Mouse (Mus musculus) cerebellum, adult 11 months (tissue): ENCODE results near the gene Adgre1.
"Not testable (repeated sequence)": the region's sequence is repeated elsewhere in the genome, so short reads cannot be mapped to it uniquely, and the experiment has no call there.

Source experiments
- DNase-seq: peaks from one replicate; pipeline ENCODE4 v3.0.0; 2022

Adgre1 gene

DNA sequence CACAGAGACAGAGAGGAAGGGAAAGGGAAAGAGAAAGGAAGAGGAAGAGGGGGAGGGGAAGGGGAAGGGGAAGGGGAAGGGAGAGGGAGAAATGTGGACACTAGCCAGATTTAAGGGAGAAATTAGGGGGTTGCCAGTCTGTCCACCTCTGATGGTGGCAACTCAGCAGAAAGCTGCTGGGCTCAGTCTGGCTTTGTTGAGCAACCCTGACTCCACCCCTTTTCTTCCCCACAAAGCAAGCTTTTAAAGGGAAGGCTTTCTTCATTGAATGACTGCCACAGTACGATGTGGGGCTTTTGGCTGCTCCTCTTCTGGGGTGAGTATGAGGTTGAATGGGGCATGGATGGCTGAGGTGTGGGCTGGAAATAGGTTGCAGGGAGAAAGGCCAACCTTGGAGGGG is at the start of gene Adgre1:
TSS of gene Adgre1 (plus strand) at position 251 of the 400 bp plus-strand sequence.
- no peak for DNase-seq

DNA sequence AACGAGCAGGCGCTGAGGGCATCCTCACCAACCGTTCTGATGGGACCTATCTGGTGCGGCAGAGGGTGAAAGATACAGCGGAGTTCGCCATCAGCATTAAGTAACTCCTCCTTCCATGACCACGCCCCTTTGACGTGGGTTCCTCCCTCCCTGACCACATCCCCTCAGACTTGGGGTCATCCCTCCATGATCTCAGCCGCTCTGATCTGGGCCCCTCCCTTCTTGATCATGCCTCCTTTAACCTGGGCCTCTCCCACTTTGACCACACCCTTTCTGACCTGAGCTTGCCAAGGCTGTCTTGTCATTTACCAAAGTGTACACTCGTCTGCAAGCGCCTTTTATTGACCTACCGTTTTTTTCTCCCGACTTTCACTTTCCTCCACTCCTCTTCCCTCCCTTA is 46.7 kb upstream of the Adgre1 start:
- DNase-seq: no peak

DNA sequence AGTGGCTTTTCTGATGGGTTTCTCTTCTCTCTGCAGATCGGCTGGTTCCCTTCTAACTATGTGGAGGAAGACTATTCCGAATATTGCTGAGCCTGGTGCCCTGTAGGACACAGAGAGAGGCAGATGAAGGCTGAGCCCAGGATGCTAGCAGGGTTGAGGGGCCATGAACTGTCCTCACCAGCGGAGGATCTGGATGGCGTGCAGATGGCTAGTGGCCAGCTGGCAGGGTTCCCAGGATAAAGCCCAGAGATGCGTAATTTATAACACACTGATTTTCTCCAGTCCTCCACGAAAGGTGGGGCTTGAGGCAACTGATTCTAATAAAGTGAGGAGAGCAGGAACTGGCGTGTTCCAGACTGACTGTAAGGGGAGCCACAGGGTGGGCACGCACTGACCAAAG is 30.9 kb upstream of the Adgre1 start:
- no peak for DNase-seq

DNA sequence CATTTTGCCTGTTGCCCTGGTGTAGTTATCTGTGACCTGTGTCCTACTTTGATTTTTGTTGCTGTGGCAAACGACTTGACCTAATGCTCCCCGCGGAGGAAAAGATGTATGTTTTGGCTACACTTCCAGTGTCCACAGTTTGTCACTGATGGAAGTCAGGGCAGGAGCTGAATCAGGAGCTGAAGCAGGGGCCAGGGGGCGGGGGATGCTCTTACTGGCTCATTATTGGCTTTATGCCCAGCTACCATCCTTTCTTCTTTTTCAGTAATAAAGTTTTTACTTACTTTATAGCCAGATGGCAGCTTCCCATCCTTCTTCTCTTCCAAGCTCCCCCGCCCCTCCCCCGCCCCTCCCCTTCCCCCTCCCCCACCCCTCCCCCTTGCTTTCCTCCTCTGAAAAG is 29.5 kb upstream of the Adgre1 start:
- no peak for DNase-seq

DNA sequence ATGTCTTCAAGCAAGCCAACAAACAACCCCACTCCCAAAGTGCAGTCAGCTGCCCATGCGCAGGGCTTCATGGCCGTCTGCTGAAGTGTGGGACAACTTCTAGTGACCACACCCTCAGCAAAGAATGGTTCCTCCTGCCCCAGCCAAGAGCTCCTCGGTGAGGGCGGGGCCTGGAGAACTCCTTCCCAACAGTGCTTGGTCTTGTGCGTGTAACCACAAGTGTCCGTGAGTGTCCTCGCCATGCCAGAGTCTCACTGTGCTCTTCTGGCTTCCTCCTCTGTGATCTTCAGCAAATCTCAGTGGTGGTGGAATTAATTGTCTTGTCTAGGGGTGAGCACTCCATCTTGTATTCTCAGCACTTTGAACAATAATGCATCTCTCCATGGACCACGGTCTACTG is 27.5 kb upstream of the Adgre1 start:
- DNase-seq: no peak

DNA sequence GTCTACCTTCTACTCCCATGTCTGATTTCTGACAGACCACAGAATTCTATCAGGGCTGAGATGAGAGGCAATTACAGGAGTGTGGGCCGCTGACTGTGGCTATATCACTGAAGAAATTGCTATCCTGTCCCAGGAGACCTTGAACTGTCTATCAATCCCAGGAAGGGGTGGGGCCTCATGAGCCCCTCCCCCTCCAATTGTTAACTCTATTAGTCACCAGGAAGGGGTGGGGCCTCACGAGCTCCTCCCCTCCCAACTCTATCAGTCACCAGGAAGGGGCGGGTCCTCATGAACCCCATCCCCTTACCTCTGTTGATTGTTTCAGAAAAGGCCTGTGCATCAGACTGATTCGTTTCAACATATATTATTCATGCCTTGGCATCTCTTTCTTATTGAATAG is 26.2 kb upstream of the Adgre1 start:
- no peak for DNase-seq

DNA sequence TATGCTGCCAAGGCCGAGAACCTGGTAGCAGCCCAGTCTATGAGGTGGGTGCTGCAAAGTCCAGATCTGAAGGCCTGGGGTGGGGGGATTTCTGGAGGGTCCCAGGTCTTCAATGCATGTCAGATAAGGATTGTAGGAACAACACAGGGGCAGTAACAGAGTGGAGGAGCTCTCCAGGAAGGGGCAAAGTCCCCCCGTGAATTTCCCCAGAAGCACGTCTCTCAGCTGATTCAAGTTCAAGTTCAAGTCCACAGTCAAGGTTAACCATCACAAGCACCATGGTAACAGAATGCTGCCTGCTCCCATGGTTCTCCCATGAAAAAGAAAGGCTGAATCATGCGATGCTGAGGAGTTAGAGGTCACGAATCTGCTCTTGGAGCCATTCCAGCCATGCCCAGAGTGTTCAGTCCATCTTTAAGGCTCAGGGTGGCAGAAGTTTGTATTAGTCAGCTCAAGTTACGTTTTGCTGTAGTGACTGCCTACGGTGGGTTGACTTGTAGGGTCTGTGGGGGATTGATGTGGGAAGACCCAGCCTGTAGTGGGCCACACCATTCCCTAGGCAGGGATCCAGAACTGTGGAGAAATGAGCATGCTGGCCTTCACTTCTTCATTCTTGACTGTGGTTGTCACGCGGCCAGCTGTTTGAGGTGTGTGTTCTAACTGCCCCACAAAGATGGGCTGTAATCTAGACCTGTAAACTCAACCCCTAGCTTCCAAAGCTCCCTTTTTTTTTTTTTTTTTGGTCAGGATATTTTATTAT is 24.3 kb upstream of the Adgre1 start:
- DNase-seq: no peak

DNA sequence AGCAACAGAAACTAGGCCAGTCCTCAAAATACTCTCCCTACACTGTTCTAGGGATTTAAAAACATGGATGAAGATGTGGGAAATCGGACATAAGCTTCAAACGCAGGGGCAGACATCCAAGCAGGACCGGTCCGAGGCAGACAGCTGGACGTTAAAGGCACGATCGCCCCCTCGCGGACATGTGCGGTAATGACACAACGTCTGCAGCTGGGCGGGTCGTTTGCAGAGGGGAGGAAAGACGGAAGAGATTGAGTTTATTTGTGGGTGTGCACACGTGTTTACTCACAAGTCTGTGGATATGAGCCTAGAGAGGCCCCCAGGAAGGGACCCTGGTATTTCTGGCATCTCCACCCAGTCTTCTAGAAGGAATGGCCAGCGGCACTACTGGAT is 23.7 kb upstream of the Adgre1 start:
- peak; percentile 72 for DNase-seq

DNA sequence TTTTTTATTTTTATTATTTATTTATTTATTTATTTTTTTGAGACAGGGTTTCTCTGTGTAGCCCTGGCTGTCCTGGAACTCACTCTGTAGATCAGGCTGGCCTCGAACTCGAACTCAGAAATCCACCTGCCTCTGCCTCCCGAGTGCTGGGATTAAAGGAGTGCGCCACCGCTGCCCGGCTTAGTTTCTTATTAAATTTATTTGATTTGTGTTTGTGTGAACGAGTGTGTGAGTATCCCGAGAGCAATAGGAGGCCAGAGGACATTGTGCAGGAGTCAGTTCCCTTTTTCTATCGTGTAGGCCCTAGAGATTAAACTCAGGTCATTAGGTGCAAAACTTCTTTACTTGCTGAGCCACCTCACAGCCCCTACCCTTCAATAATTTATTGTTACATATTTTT is 23.3 kb upstream of the Adgre1 start:
- DNase-seq: not testable (repeated sequence)

DNA sequence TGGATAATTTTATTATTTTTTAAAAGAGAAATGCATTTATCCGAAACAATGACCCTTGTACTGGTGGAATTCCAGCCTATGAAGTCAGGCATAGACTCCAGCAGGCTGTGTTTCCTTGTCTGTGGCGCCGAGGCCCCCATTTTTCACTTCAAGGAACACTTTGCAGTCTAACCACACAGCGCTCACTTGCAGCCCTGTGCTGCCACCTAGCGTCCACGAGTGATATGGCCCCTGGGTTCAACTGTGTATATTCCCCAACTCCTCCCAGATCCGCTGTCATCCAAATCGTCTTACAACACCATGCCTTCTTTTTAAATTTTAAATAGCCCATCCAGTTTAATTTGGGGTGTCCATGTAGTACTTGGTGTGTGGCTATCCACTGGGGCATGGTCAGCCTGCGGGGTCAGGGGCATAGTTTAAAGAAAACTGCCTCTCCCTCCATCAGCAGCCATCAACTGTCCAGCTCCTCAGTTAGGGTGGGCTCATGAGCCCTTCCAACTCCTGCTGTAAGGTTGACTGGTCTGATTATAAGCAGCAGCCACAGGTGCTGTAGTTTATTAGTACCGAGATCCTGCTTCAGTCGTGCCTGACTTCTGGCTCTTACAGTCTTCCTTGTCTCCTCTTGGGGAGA is 22.7 kb upstream of the Adgre1 start:
- peak; percentile 75 for DNase-seq

DNA sequence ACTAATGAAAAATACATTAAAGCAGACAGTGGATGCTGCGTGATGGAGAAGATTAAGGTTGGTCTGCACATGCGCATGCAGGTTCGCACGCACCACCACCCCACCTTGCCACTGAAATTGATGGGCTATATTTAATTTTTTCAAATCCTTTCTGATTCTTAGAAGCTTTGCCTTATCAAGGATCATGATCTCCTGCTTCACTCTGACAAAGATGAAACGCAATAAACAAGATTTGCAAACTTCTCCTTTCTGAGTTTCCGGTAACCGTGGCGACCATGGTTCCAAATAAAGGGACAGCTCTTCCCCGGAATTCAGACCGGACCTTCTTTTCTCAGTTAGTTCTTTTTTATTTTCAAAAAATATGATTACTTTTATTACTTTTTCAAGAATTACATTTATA is 20.5 kb upstream of the Adgre1 start:
- no peak for DNase-seq

DNA sequence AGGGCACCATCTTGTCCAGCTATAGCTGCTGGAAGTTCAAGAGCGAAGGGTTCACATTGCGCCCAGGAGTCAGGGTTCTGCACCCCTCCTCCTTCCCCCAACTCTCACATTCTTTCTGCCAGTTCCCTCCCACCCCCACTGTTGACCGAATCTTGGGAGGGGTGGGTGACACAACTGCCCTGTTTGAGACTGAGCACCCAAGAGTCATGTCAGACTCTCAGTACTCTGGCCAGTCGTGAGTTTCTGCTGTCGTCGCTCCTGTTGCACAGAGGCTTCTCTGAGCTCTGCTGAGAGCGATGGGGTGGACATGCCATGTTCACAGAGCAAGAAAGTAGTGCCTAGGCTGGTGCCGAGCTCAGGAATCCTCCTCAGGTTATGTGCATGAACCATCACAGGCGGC is 19.2 kb upstream of the Adgre1 start:
- DNase-seq: no peak

DNA sequence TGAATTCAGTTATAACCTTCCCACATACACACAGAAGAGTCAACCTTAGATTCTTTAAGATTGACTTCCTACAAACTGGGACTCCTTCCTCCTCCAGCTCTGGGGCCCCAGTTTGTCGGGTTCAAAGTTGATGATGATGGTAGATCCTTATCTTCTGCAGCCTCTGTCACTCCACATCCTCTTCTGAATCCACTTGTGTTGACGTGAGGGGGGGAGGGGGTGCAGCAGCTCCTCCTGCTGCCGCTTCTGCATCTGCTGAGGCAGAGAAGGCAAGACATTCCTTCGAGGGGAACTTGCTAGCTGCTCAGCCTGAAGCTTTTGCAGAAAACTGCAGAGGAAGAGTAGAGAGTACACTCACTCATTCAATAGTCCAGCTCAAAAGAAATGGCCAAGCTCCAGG is 16.9 kb upstream of the Adgre1 start:
- no peak for DNase-seq

DNA sequence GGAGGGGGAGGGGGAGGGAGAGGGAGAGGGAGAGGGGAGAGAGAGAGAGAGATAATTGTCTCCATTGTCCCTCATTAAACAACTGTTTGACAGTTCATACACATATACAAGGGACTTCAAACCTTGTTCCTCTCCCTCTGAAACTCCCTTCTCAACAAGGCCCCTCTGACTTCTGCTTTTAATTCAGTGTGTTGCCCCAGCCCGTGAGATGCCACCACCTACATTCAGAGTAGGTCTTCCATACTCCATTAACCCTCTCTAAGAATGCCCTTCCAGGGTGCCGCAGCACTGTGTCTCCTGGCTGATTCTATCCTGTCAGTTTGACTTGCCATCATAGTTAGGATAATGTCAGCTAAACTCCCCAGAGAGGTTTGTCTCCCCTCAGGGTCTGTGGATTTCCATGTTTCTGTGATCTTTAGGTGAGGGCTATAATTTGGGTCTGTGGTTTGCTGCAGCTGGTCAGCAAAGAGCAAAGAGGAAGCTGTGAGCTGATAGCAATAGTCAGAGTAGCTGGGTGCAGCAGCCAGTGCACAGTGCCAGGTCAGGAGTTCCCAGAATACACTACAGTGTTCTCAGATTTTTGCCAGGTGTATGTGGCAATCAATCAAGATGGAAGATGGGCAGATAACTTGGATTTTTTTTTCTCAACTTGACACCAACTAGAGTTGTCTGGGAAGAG is 14.3 kb upstream of the Adgre1 start:
- DNase-seq: no peak

DNA sequence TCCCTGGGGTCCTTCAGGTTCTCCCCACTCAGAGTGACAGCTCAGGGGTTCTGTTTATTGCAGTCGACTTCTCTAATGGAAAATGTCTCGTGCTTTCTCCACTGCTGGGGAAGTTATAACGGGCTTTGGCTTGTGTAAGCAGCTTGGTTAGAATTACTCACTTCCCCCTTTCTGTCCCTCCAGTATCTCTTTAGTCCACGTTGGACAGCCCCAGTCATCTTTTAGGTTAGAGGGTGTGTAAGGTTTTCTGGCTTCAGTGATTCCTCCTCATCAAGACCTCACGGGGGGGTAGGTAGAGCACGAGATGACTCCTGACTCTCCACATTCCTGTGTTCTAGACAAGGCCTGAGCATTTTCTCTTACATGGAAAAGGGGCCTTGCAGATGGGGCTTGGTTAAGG is 11.5 kb upstream of the Adgre1 start:
- no peak for DNase-seq

DNA sequence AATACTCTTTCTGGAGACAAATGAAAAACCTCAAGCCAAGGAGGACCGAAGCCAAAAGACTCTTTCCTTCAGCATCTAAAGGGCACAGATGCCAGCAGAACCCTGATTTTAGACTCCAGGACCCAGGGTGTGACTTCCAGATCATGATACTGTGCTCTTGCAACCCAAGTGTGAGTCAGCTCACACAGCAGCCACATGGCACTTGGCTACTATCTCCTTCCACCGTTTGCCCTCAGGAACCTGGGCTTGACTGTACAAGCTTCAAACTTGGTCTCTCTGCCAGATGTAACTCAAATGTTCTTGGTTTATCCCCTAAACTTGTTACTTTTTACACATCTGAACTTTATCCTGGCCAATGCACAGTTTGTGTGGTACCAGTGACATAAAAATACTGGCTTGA is 10.7 kb upstream of the Adgre1 start:
- no peak for DNase-seq

DNA sequence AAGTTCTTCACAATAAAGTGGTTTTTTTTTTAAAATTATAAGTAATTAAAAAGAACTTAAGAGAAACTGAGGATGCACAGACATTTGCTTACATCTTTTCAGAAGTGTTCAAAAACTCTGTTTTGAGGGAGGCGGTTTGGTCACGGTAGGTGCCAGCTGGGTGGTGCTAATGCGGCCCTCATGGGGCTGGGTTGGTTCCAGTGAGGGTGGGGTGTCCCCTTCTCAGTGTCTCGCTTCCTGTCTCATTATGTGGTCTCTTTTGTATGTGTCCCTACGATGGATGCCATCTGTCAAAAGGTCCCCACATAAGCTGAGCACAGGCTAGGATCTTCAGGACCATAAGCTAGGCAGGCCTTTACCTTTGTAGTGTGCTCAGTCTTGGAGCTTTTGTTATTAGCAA is 9.4 kb upstream of the Adgre1 start:
- no peak for DNase-seq

DNA sequence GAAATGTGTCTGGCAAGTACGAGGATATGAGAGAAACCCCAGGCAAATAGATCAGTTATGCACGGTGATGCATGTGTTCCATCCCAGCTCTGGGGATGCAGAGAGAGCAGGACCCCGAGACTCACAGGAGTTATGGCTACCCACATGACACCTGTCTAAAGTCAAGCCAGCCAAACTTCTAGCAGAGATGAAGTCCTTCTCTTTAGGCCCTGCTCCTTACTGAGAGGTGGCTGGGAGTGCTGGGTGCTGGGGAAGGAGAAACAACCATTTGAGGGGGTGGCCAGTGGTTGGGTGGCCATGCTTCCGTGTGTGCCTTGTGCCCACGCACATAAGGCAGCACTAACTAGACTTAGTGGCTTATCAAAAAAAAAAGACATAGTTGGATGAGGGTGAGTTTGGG is 8.3 kb upstream of the Adgre1 start:
- DNase-seq: no peak

DNA sequence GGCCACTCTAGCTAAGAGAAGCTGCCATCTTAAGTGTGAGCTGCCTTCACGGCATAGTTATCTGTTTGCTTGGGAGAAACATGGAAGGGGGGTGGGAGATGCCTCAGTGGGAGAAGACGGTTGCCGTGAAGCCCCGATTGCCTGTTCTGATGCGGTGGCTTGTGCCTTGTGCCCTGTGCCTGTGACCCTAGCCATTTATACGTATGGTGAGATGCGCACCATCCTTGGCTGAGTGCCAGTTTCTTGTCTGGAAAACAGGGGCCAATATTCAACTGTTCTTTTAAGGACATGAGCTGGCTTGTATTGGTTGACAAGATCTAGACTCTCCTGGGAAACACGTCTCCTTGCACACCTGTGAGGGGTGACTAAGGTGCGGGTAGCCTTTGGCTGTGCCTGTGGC is 7.4 kb upstream of the Adgre1 start:
- no peak for DNase-seq

DNA sequence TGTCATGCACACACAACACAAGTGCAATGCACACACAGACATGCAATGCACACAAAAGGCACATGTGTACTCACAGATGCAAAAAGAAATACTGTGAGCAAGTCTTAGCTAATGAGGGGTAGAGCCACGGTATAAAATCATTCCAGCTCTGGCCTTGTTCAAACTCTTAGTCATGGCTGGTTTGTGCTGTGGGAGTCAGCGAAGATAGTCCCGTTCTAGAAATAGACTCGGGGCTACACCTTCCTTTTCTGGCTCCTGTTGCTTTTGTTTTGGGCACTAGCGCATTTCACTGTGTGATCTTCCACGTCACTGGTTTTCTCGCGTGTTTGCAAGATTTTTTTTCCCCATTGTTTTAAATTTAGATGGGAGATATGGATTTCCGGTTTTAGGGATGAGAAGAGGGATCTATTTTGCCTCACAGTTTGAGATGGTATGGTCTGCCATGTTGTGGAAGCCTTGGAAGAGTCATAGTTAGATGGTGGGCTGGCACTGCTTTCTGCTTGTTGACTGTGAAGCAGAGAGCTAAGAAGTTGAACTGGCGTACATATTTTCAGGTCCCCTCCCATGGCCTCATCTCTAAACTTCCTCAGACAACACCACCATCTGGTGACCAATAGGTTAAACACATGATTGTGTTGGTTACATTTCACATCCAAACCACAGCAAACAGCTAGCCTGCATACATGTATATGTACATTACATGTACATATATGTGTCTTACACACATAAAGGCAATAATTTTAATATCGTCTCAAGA is 1.2 kb downstream of the Adgre1 start:
- no peak for DNase-seq
